Mouse (Mus musculus) lung, postnatal 0 days (tissue): ENCODE results near the gene Odc1.

Experiments
- CTCF ChIP-seq: IDR thresholded peaks from 2 replicates; pipeline ENCODE4 v1.5.1; 2016; ENCODE audit warnings: antibody characterized with exemption, mild to moderate bottlenecking
- EP300 ChIP-seq: IDR thresholded peaks from 2 replicates; pipeline ENCODE4 v1.6.1; 2016; ENCODE audit warnings: antibody characterized with exemption, mild to moderate bottlenecking, control low read depth

DNA sequence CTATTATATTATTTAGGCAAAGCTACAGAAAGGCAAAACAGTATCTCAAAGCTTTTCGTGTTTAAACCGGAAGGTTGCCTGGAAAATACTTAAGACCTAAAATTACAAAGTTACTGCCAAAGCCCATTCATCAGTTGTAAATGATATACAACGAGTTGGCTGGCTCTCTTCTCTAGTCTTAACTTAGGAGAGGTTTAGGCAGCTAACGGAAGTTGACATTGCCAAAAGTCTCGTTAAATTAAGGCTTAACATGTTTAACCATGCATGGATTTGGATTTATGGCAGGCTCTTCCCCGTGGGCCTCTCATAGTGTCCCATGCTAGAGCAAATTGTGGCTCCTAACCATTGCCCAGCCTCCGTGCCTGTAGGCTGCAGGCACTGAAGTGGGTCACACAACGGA is 1.3 kb downstream of the Odc1 start:
- TF ChIP-seq CTCF (no peak), EP300 (no peak)
